In genomic region chr5:65308866-65309265, GRCm38 (mm10) we compare ENCODE assay signal across 29 mouse cellular contexts. TPM values are rescaled to one million over a fixed set of nuclear protein-coding genes. Genes with fewer than 3 reads are reported as not detected.
A peak's percentile ranks its signal among the peaks of the same experiment; 100 is the strongest.
DNase-seq lines count a peak whose midpoint lies in the region; ATAC-seq and TF ChIP-seq lines count a peak whose summit lies in the region.
"Had no signal": no experiment of that assay in that cellular context is flagged by ENCODE, and none has a peak within 500 bp of the region (broad histone marks: within the 10 kb centered on the region; RNA-seq: fewer than 3 reads in every experiment).

No protein-coding gene starts in this region.

- H3K9me3 ChIP-seq in MEL (replicated peaks; ENCODE audit: insufficient read depth, low read length) = no peaks in the 10 kb centered on the region
- H3K9me3 ChIP-seq: forebrain, embryonic 13.5 days; heart, embryonic 13.5 days; hindbrain, embryonic 10.5 days; hindbrain, embryonic 15.5 days; kidney, embryonic 15.5 days; limb, embryonic 12.5 days; liver, embryonic 12.5 days; midbrain, embryonic 13.5 days had no signal

- H3K27me3 ChIP-seq in MEL (ENCODE audit: control insufficient read depth in 1 of 2, insufficient read depth in 2 of 2, low read length in 2 of 2) = no peaks in the 10 kb centered on the region
- H3K27me3 ChIP-seq: CH12.LX; forebrain, embryonic 13.5 days; heart, embryonic 13.5 days; hindbrain, embryonic 15.5 days; kidney, embryonic 15.5 days; limb, embryonic 12.5 days; liver, embryonic 12.5 days; midbrain, embryonic 13.5 days had no signal

- no peak; the same call in 1 of the 2 replicates for TF ChIP-seq RAD21 in MEL (IDR thresholded peaks at IDR 0.05; ENCODE audit: low read depth, low read length)

- TF ChIP-seq POLR2A in MEL (IDR thresholded peaks at IDR 0.05; ENCODE audit: control insufficient read depth in 1 of 2, insufficient read depth in 1 of 2, low read depth in 1 of 2, low read length in 2 of 2, poor library complexity in 1 of 2) = no peak

- H3K4me1 ChIP-seq in MEL (ENCODE audit: control insufficient read depth in 1 of 2, insufficient read depth in 2 of 2, low read length in 2 of 2) = peaks cover 0 to 2% of the 10 kb centered on the region in 2 experiments; a peak in 1 of 4 replicates
- H3K4me1 ChIP-seq: forebrain, embryonic 13.5 days; heart, embryonic 13.5 days; hindbrain, embryonic 10.5 days; hindbrain, embryonic 15.5 days; kidney, embryonic 15.5 days; limb, embryonic 12.5 days; liver, embryonic 12.5 days; midbrain, embryonic 13.5 days had no signal

- no peak for TF ChIP-seq EP300 in MEL (IDR thresholded peaks at IDR 0.05; ENCODE audit: low read depth in 1 of 2, low read length in 2 of 2)

- peaks cover 6 to 8% of the 10 kb centered on the region in 2 experiments; a peak in 3 of 4 replicates for H3K36me3 ChIP-seq in MEL (ENCODE audit: control insufficient read depth in 1 of 2, insufficient read depth in 2 of 2, low read length in 2 of 2)

- H3K79me2 ChIP-seq in MEL (ENCODE audit: control insufficient read depth, insufficient read depth, low read length, poor library complexity) = no peaks in the 10 kb centered on the region

- no peak overlapping the region for H3K9ac ChIP-seq in MEL (ENCODE audit: control insufficient read depth, low read depth, low read length, poor library complexity, severe bottlenecking)
- H3K9ac ChIP-seq: forebrain, embryonic 13.5 days; heart, embryonic 13.5 days; hindbrain, embryonic 15.5 days; kidney, embryonic 15.5 days; limb, embryonic 12.5 days; liver, embryonic 12.5 days; liver, postnatal 0 days; midbrain, embryonic 13.5 days had no signal

- TF ChIP-seq CTCF in MEL (IDR thresholded peaks at IDR 0.05 in 2 of 3, conservative IDR thresholded peaks at IDR 0.05 in 1 of 3; ENCODE audit: control insufficient read depth in 1 of 3, insufficient read depth in 1 of 3, low read depth in 2 of 3, low read length in 3 of 3, poor library complexity in 1 of 3, severe bottlenecking in 1 of 3) = no peak

- H3K4me3 ChIP-seq in MEL (ENCODE audit: control insufficient read depth in 1 of 2, insufficient read depth in 1 of 2, low read depth in 2 of 2, low read length in 2 of 2) = no peak overlapping the region
- H3K4me3 ChIP-seq: forebrain, embryonic 13.5 days; heart, adult 2 months; heart, embryonic 13.5 days; hindbrain, embryonic 10.5 days; hindbrain, embryonic 15.5 days; kidney, embryonic 15.5 days; layer of hippocampus, adult 2 months; left cerebral cortex, adult 2 months; limb, embryonic 12.5 days; liver, embryonic 12.5 days; midbrain, embryonic 13.5 days had no signal

- peak; percentile 42 to 78 for ATAC-seq in hematopoietic stem cell, adult 5-6 weeks (replicated peaks in 1 of 2; ENCODE audit: insufficient read depth in 1 of 2, low FRiP score in 2 of 2, low TSS enrichment in 1 of 2, low read depth in 1 of 2, poor library complexity in 2 of 2, severe bottlenecking in 2 of 2)
- peak; percentile 93 for ATAC-seq in neutrophil, adult 5-6 weeks (ENCODE audit: extremely low read depth, insufficient number of reproducible peaks, low FRiP score, poor library complexity, severe bottlenecking)
- ATAC-seq: forebrain, embryonic 13.5 days; inflammation-experienced regulatory T-cells, adult 6 months; liver, embryonic 12.5 days; liver, postnatal 0 days; midbrain, embryonic 13.5 days had no signal

- no peak overlapping the region for H3K27ac ChIP-seq in MEL (ENCODE audit: control insufficient read depth, low read depth, low read length)
- H3K27ac ChIP-seq: forebrain, embryonic 13.5 days; heart, adult 2 months; heart, embryonic 13.5 days; hindbrain, embryonic 10.5 days; hindbrain, embryonic 15.5 days; kidney, embryonic 15.5 days; layer of hippocampus, adult 2 months; left cerebral cortex, adult 2 months; limb, embryonic 12.5 days; liver, embryonic 12.5 days; midbrain, embryonic 13.5 days had no signal

- DNase-seq in 416B (ENCODE audit: low read depth) = peak; percentile 56
- DNase-seq in MEL (ENCODE audit: low read depth, low spot score) = peak; percentile 54
- no peak for DNase-seq in cerebellum, postnatal 4 days (ENCODE audit: low spot score in 2 of 2)
- DNase-seq in thymus, postnatal 36 days = no peak
- DNase-seq: adrenal gland, postnatal 25 days; cerebellum, adult 2 months; cerebellum, postnatal 14 days; gastrocnemius, postnatal 14 days; heart, adult 2 months; heart, postnatal 10 days; kidney, adult 11 months; kidney, postnatal 36 days; liver, postnatal 0 days had no signal

TF ChIP-seq in MEL, 35 proteins besides CTCF, POLR2A, EP300 and RAD21:
- TF ChIP-seq TCF12 (IDR thresholded peaks at IDR 0.05; ENCODE audit: low read depth, low read length) (no peak), ZC3H11A (IDR thresholded peaks at IDR 0.05; ENCODE audit: low read depth, low read length) (no peak), USF1 (IDR thresholded peaks at IDR 0.05; ENCODE audit: low read depth, low read length) (no peak), RCOR1 (IDR thresholded peaks at IDR 0.05; ENCODE audit: low read depth, low read length) (no peak), ZNF384 (IDR thresholded peaks at IDR 0.05; ENCODE audit: low read depth, low read length) (no peak), CHD2 (IDR thresholded peaks at IDR 0.05; ENCODE audit: low read length) (no peak), USF2 (IDR thresholded peaks at IDR 0.05; ENCODE audit: borderline replicate concordance in 1 of 2, insufficient read depth in 1 of 2, low read depth in 1 of 2, low read length in 2 of 2) (no peak)
TF ChIP-seq in MEL: peak in this region for 0.

RNA-seq across cellular contexts. Expression of gene Rfc1, which starts 26.6 kb away (rescaled TPM):
- 50.2 and 50.6 TPM in 2 replicates for total RNA-seq in MEL (2012; rRNA removed)
- 1,000 to 10,000 TPM in 1 of 2 experiments, 10 to 100 TPM in 1; 51.5 to 2,723 TPM for polyA plus RNA-seq in MEL (2012; ENCODE audit: insufficient read depth in 1 of 2, insufficient read length in 2 of 2, low read depth in 1 of 2, low replicate concordance in 2 of 2, missing spikeins in 1 of 2)
- 128 and 149 TPM in 2 replicates for total RNA-seq in hematopoietic stem cell, adult 5-6 weeks (2017)
- total RNA-seq in neutrophil, adult 5-6 weeks (2017) = 120 and 132 TPM in 2 replicates

RNA-seq across cellular contexts. Expression of gene Klb, which starts 39.2 kb away (rescaled TPM):
- not detected in 2 replicates for total RNA-seq in MEL (2012; rRNA removed)
- polyA plus RNA-seq in MEL (2012; ENCODE audit: insufficient read depth in 1 of 2, insufficient read length in 2 of 2, low read depth in 1 of 2, low replicate concordance in 2 of 2, missing spikeins in 1 of 2) = under 1 TPM in 1 of 2 experiments, not detected in 1; 0.04 TPM
- total RNA-seq in hematopoietic stem cell, adult 5-6 weeks (2017) = not detected in 2 replicates
- not detected in 2 replicates for total RNA-seq in neutrophil, adult 5-6 weeks (2017)
- total RNA-seq: CH12.LX; megakaryocyte-erythroid progenitor cell, adult 5-6 weeks had no signal
- polyA plus RNA-seq: embryonic facial prominence, embryonic 11.5 days; hindbrain, embryonic 10.5 days; inflammation-experienced regulatory T-cells, adult 6 months had no signal

Comparison
In these comparisons a context has a peak if more than half of its experiments do, and no peak if none do; other contexts are left out.
1. DNase-seq: peak in 416B (single experiment) and MEL (single experiment); none in cerebellum, postnatal 4 days (0 of 2) and thymus, postnatal 36 days (0 of 2).